Mouse (Mus musculus): ENCODE data around the gene Usp36. TPM values are rescaled to one million over a fixed set of nuclear protein-coding genes. Genes with fewer than 3 reads are reported as not detected.

Gene Usp36
- polyA plus RNA-seq, 2 experiments = 17.7 to 24.3 TPM

DNA sequence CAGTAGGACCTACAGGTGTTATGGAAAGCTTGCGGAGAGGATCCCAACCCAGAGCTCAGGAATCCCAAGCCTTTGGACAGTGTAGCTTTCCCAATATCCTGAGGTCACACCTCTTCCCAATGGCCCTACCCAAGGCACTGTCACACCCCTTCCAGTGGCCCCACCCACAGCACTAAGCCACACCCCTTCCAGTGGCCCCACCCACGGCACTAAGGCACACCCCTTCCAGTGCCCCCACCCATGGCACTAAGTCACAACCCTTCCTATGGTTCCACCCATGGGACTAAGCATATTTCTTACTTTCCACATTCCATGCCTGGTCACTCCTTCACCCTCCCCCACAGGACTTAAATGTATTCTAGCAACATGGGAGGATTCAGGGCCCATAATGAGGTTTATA is 8.8 kb upstream of the Usp36 start:
- H3K9me3 ChIP-seq (ENCODE audit: control insufficient read depth, low read length) = no peaks in the 10 kb centered on the region
- no peaks in the 10 kb centered on the region for H3K4me1 ChIP-seq (ENCODE audit: control insufficient read depth, insufficient read depth, low read length)
- H3K4me2 ChIP-seq (replicated peaks; ENCODE audit: low read depth, low read length, severe bottlenecking) = no peak overlapping the region
- no peak for DNase-seq (ENCODE audit: low spot score)
- 71% methylated on average over 2 of the region's 2 CpGs for WGBS
- no peak for ATAC-seq (ENCODE audit: low FRiP score, low read depth)
- no peak overlapping the region for H3K4me3 ChIP-seq (replicated peaks; ENCODE audit: low read length)
- H3K9ac ChIP-seq (ENCODE audit: low read depth, low read length, severe bottlenecking) = no peak overlapping the region
- H3K36me3 ChIP-seq (ENCODE audit: control insufficient read depth, insufficient read depth, low read length) = peaks cover 32% of the 10 kb centered on the region
- H3K27ac ChIP-seq (replicated peaks; ENCODE audit: low read depth, low read length) = no peak overlapping the region
- no peak for TF ChIP-seq POLR2A (IDR thresholded peaks at IDR 0.05; ENCODE audit: borderline replicate concordance, extremely low read depth, insufficient read depth, insufficient read length)
- H3K27me3 ChIP-seq (ENCODE audit: control insufficient read depth, insufficient read depth, low read length) = no peaks in the 10 kb centered on the region

DNA sequence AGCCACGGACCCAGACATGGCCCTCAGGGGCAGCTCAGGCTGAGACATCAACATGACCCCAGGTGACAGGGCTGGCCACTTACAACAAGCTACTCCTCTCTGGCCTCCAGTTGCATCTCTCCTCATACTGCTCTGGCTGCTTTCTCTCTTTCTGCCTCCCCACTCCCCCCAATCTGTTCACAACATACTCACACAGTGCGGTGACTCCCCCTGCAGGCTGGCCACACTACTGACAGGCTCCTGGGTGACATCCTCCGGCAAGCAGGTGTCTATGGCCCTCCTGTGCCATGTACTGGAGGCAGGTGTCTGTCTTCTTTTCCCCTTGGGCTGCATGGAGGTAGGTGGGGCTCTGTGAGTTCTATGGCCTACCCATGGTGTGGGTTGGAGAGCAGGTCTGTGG is 7.9 kb upstream of the Usp36 start:
- Histone ChIP-seq H3K4me1 (ENCODE audit: control insufficient read depth, insufficient read depth, low read length) (no peaks in the 10 kb centered on the region), H3K36me3 (ENCODE audit: control insufficient read depth, insufficient read depth, low read length) (peaks cover 24% of the 10 kb centered on the region), H3K9ac (ENCODE audit: low read depth, low read length, severe bottlenecking) (no peak overlapping the region), H3K27ac (replicated peaks; ENCODE audit: low read depth, low read length) (no peak overlapping the region), H3K9me3 (ENCODE audit: control insufficient read depth, low read length) (no peaks in the 10 kb centered on the region), H3K4me2 (replicated peaks; ENCODE audit: low read depth, low read length, severe bottlenecking) (no peak overlapping the region), H3K27me3 (ENCODE audit: control insufficient read depth, insufficient read depth, low read length) (no peaks in the 10 kb centered on the region), H3K4me3 (replicated peaks; ENCODE audit: low read length) (no peak overlapping the region)
- no peak for TF ChIP-seq POLR2A (IDR thresholded peaks at IDR 0.05; ENCODE audit: borderline replicate concordance, extremely low read depth, insufficient read depth, insufficient read length)
- ATAC-seq (ENCODE audit: low FRiP score, low read depth) (no peak), DNase-seq (ENCODE audit: low spot score) (no peak)
- 83% methylated on average over 3 of the region's 3 CpGs for WGBS

DNA sequence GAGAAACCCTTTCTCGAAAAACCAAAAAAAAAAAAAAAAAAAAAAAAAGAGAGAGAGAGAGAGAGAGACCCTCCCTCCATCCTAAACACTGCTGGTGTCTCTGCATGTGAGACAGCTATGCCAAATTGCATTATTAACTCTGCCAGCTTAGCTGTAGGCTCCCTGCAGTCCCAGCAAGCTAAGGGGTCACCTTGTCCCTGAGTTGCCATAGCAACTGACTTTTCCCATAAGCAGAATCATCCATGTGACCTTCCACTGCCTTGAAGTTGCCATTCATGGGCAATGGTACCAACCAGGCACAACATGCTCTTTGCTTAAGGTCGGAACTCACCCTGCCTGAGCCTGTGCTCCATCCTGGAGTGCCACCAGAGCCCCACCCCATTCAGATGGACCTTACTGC is 5.0 kb upstream of the Usp36 start:
- DNase-seq (ENCODE audit: low spot score) (no peak), ATAC-seq (ENCODE audit: low FRiP score, low read depth) (no peak)
- Histone ChIP-seq H3K9me3 (ENCODE audit: control insufficient read depth, low read length) (no peaks in the 10 kb centered on the region), H3K27ac (replicated peaks; ENCODE audit: low read depth, low read length) (no peak overlapping the region), H3K36me3 (ENCODE audit: control insufficient read depth, insufficient read depth, low read length) (no peaks in the 10 kb centered on the region; the same call in 1 of the 2 replicates), H3K4me3 (replicated peaks; ENCODE audit: low read length) (no peak overlapping the region), H3K4me1 (ENCODE audit: control insufficient read depth, insufficient read depth, low read length) (peaks cover 3% of the 10 kb centered on the region; the same call in 1 of the 2 replicates), H3K9ac (ENCODE audit: low read depth, low read length, severe bottlenecking) (no peak overlapping the region), H3K27me3 (ENCODE audit: control insufficient read depth, insufficient read depth, low read length) (no peaks in the 10 kb centered on the region), H3K4me2 (replicated peaks; ENCODE audit: low read depth, low read length, severe bottlenecking) (no peak overlapping the region)
- 76% methylated on average over 2 of the region's 2 CpGs for WGBS
- TF ChIP-seq POLR2A (IDR thresholded peaks at IDR 0.05; ENCODE audit: borderline replicate concordance, extremely low read depth, insufficient read depth, insufficient read length) = no peak

DNA sequence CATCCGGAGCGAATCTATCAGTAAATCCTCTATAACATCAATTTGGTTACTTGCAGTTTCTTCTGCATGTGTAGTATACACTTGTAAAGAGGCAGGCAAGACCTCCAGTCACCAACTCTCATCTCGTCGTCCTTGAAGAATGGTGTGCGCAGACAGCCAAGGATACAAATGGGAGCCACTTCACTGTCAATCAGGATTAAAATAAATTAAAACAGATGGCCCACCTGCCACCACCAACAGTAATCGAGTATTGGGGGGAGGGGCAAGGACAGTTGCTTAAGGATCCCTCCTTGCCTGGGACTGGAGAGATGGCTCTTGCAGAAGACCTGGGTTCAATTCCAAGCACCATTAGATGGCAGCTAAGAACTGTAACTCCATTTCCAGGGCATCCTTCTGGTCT is 2.6 kb upstream of the Usp36 start:
- WGBS = 73% methylated on average over 6 of the region's 6 CpGs
- ATAC-seq (ENCODE audit: low FRiP score, low read depth) (no peak), DNase-seq (ENCODE audit: low spot score) (no peak)
- Histone ChIP-seq H3K36me3 (ENCODE audit: control insufficient read depth, insufficient read depth, low read length) (peaks cover 4% of the 10 kb centered on the region), H3K4me1 (ENCODE audit: control insufficient read depth, insufficient read depth, low read length) (peaks cover 12% of the 10 kb centered on the region; the same call in 1 of the 2 replicates), H3K4me2 (replicated peaks; ENCODE audit: low read depth, low read length, severe bottlenecking) (no peak overlapping the region), H3K9me3 (ENCODE audit: control insufficient read depth, low read length) (no peaks in the 10 kb centered on the region), H3K4me3 (replicated peaks; ENCODE audit: low read length) (no peak overlapping the region), H3K27ac (replicated peaks; ENCODE audit: low read depth, low read length) (no peak overlapping the region), H3K27me3 (ENCODE audit: control insufficient read depth, insufficient read depth, low read length) (no peaks in the 10 kb centered on the region), H3K9ac (ENCODE audit: low read depth, low read length, severe bottlenecking) (no peak overlapping the region)
- no peak for TF ChIP-seq POLR2A (IDR thresholded peaks at IDR 0.05; ENCODE audit: borderline replicate concordance, extremely low read depth, insufficient read depth, insufficient read length)

DNA sequence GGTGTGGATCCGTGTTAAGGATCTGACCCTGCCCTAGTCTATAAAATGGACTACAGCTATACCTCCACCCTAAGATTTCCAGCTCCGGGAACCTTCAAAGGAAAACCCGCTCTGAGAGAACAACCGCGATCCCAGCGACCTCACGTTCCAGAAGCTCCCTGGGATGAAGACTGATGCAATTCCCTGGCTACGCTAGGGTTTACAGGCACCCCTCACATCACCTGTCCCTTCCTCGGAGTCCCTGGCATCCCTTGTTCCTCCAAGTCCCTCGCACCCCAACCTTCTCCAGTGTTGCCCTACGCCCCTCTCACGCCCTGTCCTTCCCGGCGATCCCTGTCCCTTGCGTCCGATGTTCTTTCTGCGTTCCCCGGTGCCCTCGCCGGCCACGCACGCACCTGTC is 482 bp downstream of the Usp36 start:
- 0% methylated on average over 22 of the region's 22 CpGs for WGBS
- peak overlapping the region; percentile 83 for H3K4me2 ChIP-seq (replicated peaks; ENCODE audit: low read depth, low read length, severe bottlenecking)
- no peaks in the 10 kb centered on the region for H3K9me3 ChIP-seq (ENCODE audit: control insufficient read depth, low read length)
- no peaks in the 10 kb centered on the region for H3K27me3 ChIP-seq (ENCODE audit: control insufficient read depth, insufficient read depth, low read length)
- TF ChIP-seq POLR2A (IDR thresholded peaks at IDR 0.05; ENCODE audit: borderline replicate concordance, extremely low read depth, insufficient read depth, insufficient read length) = no peak
- H3K27ac ChIP-seq (replicated peaks; ENCODE audit: low read depth, low read length) = peak overlapping the region; percentile 77
- peak overlapping the region; percentile 88 for H3K9ac ChIP-seq (ENCODE audit: low read depth, low read length, severe bottlenecking)
- no peak; the same call in 1 of the 2 replicates for ATAC-seq (ENCODE audit: low FRiP score, low read depth)
- H3K36me3 ChIP-seq (ENCODE audit: control insufficient read depth, insufficient read depth, low read length) = peaks cover 35% of the 10 kb centered on the region
- H3K4me3 ChIP-seq (replicated peaks; ENCODE audit: low read length) = peak overlapping the region; percentile 95
- H3K4me1 ChIP-seq (ENCODE audit: control insufficient read depth, insufficient read depth, low read length) = peaks cover 12% of the 10 kb centered on the region; the same call in 1 of the 2 replicates
- DNase-seq (ENCODE audit: low spot score) = no peak
